Mouse (Mus musculus) ES-Bruce4 (cell line): Measurements from ENCODE around the gene Fshb.

Experiments used
- CTCF ChIP-seq: IDR thresholded peaks from one replicate; pipeline ENCODE4 v1.8.1; 2011; ENCODE audit warnings: low read depth, low read length
- EP300 ChIP-seq: IDR thresholded peaks from 2 replicates; pipeline ENCODE4 v1.6.1; 2011; ENCODE audit warnings: low read depth, low read length; ENCODE audit not compliant: insufficient read depth

GRCm38 (mm10) chr2:107045955-107046354, 13.5 kb downstream of the Fshb start:
- TF ChIP-seq CTCF, result no peak
- TF ChIP-seq EP300, result no peak
